Mouse (Mus musculus) mature B cell (primary cell): ENCODE measurements around the gene Sst.

ENCODE experiments used
- in situ Hi-C: fragments of 300-500 bp; cut with MboI; formaldehyde crosslinking; loops from 2 replicates; pipeline ENCODE4 v1.14.3; 2019

Gene Sst

DNA sequence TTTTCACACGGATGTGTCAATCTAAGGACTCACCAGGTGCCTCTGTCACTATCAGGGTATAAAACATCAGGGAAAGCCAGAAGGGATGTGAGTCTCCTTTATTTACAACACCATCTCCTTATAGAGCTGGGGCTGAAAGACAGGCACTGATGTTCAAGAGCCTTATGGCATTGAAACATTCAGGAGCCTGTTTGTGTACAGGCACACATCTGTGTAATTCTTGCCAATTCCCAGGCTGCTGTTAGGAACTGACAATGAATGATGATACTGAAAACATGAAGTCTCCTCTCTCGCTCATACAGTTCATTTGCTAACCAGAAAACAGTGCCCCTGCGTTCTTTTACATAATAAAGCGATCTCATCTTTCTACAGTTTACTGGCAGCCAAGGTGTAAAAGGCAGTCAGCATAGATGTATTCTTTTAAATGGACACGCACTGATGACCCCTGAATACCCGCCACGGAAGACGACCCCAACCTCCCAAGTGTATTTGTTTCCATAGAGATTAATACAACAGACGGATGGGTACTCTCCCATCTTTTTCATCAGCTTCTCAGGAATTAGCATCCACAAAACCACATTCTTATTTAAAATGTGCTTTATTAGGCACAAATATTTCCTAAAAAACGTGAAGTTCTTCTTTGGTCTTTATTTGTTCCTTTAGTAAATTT is 2.7 kb downstream of the Sst start:
- in situ Hi-C loops: no loop called here

- in situ Hi-C loops: no loop called here
These were observed 5.7 kb downstream of the Sst start for GRCm38 (mm10) chr16:23885098-23885497.

DNA sequence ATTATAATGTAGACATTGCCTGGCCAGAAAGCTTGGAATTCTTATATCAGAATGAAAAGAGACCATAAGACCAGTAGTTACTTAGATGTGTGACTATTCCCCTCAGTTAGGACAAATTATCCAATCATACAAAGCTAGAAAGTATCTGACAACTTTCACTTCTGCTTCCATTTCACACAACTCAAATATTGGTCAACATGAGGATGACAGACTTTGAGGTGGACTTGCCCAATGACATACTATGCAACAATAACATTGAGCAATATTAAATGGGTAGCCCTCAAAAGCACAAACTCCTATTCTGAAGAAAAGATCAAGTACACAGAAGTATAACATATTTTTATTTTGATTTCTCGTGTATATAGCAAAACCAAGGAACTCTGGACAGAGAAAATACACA is 35.5 kb downstream of the Sst start:
- in situ Hi-C loops: no loop called here

DNA sequence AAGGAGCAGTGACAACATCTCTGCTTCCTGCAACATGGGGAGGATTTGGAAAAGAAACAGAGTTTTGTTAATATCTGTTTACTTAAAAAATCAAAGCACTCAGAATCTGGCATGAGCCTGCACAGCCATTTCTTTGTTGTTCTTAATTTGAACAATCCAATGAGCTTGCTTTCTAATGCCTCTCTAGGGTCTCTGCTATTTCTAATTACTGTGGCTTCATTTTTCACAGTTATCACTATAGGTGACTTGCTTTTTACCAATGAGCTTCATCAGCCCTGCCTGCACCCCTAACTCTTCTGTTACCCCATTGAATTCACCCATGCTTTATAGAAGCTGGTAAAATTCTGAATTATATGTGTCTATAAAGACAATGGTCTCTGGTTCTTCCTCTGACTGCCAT is 41.0 kb downstream of the Sst start:
- in situ Hi-C loops: no loop called here

DNA sequence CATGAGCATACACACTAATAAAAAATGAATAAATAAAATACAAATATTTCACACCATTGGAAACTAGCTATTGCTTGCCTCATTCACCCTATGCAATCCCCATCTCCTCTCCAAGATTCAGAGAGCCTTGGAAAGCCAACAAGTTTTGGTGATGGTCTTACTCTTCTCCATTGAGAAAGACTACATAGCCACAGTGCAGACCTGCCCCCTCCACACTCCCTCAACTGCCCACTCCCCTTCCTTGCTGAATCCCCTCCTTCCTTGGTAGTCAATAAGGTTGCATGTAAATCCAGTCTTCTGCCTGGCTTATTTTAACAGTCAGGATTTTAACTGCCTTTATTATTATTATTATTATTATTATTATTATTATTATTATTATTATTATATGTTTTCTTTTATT is 41.6 kb downstream of the Sst start:
- in situ Hi-C loops: no loop called here

- in situ Hi-C loops: no loop called here
These were observed 46.1 kb downstream of the Sst start for GRCm38 (mm10) chr16:23844622-23845021.

DNA sequence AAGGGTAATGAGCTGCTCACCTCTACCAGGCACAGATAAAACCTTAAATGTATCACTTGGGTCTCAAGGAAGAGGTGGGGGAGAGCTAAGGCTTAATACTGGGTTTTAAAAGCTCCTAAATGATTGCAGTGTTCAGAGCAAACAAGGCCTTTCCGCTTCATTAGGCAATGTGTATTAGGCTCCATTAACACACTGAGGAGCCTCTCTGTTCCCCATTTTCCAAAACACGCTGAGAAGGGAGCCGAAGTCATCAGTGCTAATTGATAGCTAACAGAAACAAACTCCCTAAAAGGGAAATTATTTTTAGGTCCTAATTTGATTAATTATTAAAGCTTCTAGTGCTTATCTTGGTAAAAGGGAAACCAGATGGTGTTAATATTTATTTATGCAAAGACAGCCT is 48.1 kb downstream of the Sst start:
- in situ Hi-C loops: no loop called here
